Mouse (Mus musculus): ENCODE measurements around the gene Cep112.
"Not testable (repeated sequence)": the region's sequence is repeated elsewhere in the genome, so short reads cannot be mapped to it uniquely, and the experiment has no call there.

Gene Cep112

GRCm38 (mm10) chr11:108798398-108798797 lies 373.4 kb downstream of the Cep112 start:
- no peak for DNase-seq (ENCODE audit: low read depth, low spot score)

- no peak for DNase-seq (ENCODE audit: low read depth, low spot score)
These were observed 374.7 kb downstream of the Cep112 start for GRCm38 (mm10) chr11:108799695-108800094.

GRCm38 (mm10) chr11:108804030-108804429 lies 379.0 kb downstream of the Cep112 start:
- no peak for DNase-seq (ENCODE audit: low read depth, low spot score)

- no peak for DNase-seq (ENCODE audit: low read depth, low spot score)
These were observed 381.0 kb downstream of the Cep112 start for GRCm38 (mm10) chr11:108805947-108806346.

GRCm38 (mm10) chr11:108809626-108810025 lies 384.6 kb downstream of the Cep112 start:
- DNase-seq (ENCODE audit: low read depth, low spot score): no peak

- no peak for DNase-seq (ENCODE audit: low read depth, low spot score)
These were observed 396.8 kb downstream of the Cep112 start for GRCm38 (mm10) chr11:108821771-108822170.

GRCm38 (mm10) chr11:108822257-108822656 lies 397.3 kb downstream of the Cep112 start:
- DNase-seq (ENCODE audit: low read depth, low spot score): no peak

GRCm38 (mm10) chr11:108827321-108827720 lies 402.3 kb downstream of the Cep112 start:
- DNase-seq (ENCODE audit: low read depth, low spot score): no peak

GRCm38 (mm10) chr11:108828374-108829025 lies 403.5 kb downstream of the Cep112 start:
- DNase-seq (ENCODE audit: low read depth, low spot score): no peak

- DNase-seq (ENCODE audit: low read depth, low spot score): no peak
These were observed 411.7 kb downstream of the Cep112 start for GRCm38 (mm10) chr11:108836706-108837105.

GRCm38 (mm10) chr11:108840195-108840594 lies 415.2 kb downstream of the Cep112 start:
- no peak for DNase-seq (ENCODE audit: low read depth, low spot score)

GRCm38 (mm10) chr11:108842765-108843164 lies 417.8 kb downstream of the Cep112 start:
- DNase-seq (ENCODE audit: low read depth, low spot score): no peak

GRCm38 (mm10) chr11:108845971-108846370 lies 421.0 kb downstream of the Cep112 start:
- DNase-seq (ENCODE audit: low read depth, low spot score): no peak

- DNase-seq (ENCODE audit: low read depth, low spot score): no peak
These were observed 421.5 kb downstream of the Cep112 start for GRCm38 (mm10) chr11:108846479-108846878.

- DNase-seq (ENCODE audit: low read depth, low spot score): no peak
These were observed 426.8 kb downstream of the Cep112 start for GRCm38 (mm10) chr11:108851771-108852170.

- no peak for DNase-seq (ENCODE audit: low read depth, low spot score)
These were observed 432.3 kb downstream of the Cep112 start for GRCm38 (mm10) chr11:108857254-108857653.

GRCm38 (mm10) chr11:108857678-108858338 lies 432.8 kb downstream of the Cep112 start:
- peak; percentile 37 for DNase-seq (ENCODE audit: low read depth, low spot score)

- no peak for DNase-seq (ENCODE audit: low read depth, low spot score)
These were observed 433.4 kb downstream of the Cep112 start for GRCm38 (mm10) chr11:108858339-108858804.

GRCm38 (mm10) chr11:108858846-108859245 lies 433.9 kb downstream of the Cep112 start:
- DNase-seq (ENCODE audit: low read depth, low spot score): no peak

GRCm38 (mm10) chr11:108862360-108862759 lies 437.4 kb downstream of the Cep112 start:
- DNase-seq (ENCODE audit: low read depth, low spot score): no peak

GRCm38 (mm10) chr11:108865746-108866145 lies 440.8 kb downstream of the Cep112 start:
- no peak for DNase-seq (ENCODE audit: low read depth, low spot score)

GRCm38 (mm10) chr11:108867538-108867937 lies 442.5 kb downstream of the Cep112 start:
- DNase-seq (ENCODE audit: low read depth, low spot score): no peak

GRCm38 (mm10) chr11:108871284-108871683 lies 446.3 kb downstream of the Cep112 start:
- not testable (repeated sequence) for DNase-seq (ENCODE audit: low read depth, low spot score)
